Mouse (Mus musculus) urinary bladder, postnatal 25 days (tissue): ENCODE data around the gene Slc1a2.
A peak's percentile ranks its signal among the peaks of the same experiment; 100 is the strongest.

Source experiments
- DNase-seq: peaks from one replicate; pipeline ENCODE4 v3.0.0; 2022; ENCODE audit warnings: low spot score

The Slc1a2 gene

DNA sequence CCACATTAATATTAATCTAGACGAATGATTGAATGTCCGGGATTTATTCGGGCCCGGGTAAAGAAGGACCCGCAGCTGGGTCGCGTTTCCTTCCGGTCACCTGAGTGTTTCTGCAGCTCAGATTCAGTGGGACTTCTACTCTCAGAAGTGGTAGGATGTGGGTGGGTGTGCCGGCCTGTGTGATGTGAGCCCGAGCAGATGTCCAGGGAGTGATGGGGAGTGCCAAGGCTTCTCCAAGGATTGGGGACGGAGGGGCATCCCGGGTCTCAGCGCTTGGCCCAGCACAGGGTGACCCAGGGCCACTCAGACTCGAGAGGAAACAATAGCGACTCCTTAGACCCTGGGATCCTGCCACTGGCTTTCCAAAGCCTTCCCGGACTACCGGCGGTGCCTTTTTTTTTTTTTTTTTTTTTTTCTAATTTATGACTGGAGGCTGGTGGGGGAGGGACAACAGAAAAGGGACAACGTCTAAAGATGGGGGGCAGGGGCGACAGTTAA, at the start of gene Slc1a2:
TSS of gene Slc1a2 (plus strand) at position 497 of the 498 bp plus-strand sequence.
- DNase-seq, result no peak

DNA sequence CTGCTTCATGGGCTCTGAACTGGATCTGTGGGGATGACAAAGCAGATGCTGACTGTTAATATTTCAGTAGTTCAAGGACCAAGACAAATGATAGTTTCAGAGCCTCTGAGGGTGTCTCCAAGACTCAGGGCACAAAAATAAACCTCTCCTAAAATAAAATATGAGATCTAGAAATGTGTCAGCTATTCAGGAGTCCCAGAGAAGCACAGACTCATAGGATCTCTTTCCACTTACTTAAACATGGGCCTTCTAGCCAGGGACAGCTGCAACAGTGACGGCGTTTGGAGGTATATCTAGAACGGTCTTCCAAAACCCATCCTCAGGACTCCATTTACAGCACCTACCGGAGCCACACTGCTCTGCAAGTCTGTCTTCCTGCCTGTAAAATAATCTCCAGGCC, 48.0 kb upstream of the Slc1a2 start:
- DNase-seq, result no peak

DNA sequence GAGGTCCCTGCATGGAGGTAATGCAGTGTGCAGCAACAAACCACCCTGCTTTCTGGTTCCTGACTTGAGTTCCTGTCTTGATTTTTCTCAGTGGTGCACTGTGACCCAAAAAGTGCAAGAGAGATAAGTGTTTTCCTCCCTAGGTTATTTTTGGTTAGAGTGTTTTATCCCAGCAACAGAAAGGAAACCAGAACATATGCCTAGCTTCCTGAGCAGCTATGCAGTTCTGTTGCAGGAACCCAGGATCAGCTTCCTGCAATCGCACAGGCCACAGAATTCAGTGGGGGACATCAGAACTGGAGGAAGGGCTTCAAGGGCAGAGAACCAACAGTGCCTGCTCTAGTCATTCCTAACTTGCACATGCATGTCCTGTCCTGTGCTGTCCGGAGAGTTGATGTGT, 41.8 kb upstream of the Slc1a2 start:
- no peak for DNase-seq

DNA sequence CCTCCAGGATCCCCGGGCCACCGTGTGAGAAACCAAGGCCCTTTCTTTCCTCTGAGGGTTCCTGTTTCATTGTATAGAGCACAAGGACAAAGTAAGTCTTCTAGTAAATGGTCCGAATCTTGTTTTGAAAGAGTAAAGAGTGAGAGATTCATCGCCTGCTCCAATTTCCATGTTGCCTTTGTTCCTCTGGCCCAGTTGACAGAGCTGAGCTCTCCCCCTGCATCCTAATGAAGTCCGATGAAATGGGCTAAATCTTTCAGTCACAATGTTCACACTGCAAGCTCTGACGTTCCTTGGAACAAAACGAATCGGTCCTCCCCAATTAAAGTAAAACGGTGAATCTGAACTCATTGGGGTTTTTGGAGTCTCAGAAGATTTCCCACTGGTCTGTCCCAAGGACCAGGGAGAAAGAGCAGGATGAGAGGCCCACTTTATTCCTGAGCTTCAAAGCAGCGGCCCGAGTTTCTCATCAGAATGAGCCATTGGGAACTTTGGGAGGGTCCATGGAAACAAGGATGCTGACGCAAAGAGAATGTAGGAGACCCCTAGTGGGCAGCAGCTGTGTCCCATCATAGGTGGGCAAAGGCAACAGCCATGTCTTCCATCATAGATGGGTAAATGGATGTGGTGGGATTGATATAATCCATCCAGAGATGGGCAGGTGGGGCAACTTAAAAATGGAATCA, 37.6 kb upstream of the Slc1a2 start:
- DNase-seq, result no peak

DNA sequence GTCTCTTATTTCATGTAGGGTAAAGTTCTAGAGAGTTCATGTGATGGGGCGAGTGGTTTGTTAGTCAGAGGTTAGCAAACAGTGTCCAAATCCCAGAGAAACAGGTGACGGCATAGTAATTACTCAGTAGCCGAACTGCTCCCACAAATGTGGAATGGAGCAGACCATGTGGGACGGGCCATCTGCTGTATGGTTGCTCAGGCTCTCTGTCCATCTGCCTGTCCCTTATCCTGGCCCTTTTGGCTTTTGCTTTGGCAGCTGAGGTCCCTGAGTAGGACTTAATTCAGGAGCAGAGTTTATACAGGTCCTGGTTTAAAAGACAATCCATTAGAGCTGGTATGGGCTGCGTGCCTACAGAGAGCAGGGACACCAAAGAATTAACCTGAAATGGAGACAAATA, 36.3 kb upstream of the Slc1a2 start:
- no peak for DNase-seq

DNA sequence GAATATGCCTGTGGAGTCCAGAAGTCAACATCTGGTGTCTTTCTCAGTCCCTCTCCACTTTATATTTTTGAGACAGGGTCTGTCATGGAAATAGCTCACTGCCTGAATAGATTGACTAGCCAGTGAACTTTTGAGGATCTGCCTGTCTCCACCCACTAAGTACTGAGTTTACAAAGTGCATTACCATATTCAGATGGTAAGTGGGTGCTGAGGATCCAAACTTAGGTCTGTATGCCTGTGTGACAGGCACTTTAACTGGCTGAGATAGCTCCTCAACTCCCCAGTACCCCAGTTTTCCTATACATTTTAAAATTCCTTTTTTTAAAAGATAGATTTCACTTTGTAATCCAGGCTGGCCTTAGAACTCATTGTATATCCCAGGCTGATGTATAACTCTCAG, 35.5 kb upstream of the Slc1a2 start:
- DNase-seq, result no peak

DNA sequence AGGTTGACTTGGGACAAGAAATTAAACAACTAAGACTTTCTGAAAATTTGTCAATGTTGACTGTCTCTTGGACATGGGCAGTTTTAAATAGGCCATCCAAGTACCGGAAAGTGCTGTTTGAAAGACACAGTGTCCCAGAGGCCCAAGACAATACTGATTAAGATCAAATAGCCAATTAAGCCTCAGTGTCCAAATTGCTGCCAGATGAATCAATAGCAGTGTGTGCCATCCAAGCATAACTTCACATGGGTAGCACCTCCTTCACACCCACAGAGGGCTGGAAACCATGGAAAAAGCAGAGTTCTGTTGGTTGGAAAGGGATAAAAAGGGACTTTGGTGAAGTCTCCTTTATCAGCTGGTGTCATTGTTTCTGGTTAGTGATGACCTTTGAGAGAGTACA, 33.9 kb upstream of the Slc1a2 start:
- no peak for DNase-seq

DNA sequence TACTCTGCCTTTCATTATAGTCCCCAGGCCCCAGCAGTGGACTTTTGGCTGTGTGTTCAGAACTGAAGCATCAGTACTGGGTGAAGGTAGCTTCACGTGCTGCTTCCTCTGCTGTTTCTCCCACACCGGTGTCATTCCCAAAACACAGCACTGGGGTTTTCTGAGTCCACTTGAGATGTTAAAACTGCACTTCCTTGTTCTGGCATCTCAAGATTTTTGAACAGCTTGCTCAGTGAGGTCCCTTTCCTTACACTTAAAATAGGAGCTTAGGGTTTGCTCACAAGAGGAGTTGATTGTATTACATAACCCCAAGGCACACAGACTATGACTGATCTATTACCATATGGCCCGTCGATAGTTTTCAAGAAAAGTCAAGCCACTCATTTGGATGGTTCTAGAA, 26.1 kb upstream of the Slc1a2 start:
- no peak for DNase-seq

DNA sequence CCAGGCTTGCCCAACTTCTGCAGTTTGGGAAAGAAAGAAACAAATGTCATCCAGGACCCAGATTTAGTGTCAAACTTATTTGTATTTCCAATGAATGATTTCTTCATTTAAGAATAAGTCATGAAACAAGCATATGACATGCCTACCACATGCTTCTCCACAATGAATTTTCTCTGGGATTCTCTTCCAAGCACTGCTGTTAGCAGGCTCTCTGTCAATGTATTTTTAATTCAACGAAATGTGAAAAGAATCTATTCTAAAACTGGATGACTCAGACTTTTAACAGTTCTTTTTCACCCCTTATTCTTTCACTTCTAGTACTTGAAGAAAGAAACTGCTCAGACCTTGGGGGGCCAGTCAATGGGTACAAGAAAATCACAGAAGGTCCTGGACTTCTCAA, 24.4 kb upstream of the Slc1a2 start:
- no peak for DNase-seq

DNA sequence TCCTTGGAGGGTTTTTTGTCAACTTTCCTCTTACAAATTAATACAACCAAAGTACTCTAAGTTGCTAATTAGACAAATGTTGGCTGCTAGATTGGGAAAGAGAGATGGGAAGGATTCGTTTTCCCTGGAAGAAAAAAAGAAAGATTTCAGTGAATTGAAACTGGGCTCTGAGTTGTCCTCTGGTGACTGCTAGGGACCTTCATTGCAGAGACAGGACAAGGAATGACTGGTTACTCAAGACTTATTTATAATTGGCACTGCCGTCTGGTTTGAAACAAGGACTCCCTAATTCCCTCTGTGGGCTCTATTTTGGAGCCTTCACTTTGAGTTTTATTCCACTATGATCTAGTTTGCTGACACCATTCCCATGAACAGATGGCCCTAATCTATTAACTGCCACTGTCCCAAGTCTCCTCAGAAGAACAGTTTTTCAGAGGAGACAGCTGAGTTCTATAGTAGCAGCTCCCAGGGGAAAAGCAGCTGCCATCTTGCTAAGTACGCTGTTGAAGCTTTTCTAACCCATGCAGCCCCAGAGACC, 22.9 kb upstream of the Slc1a2 start:
- DNase-seq, result no peak

DNA sequence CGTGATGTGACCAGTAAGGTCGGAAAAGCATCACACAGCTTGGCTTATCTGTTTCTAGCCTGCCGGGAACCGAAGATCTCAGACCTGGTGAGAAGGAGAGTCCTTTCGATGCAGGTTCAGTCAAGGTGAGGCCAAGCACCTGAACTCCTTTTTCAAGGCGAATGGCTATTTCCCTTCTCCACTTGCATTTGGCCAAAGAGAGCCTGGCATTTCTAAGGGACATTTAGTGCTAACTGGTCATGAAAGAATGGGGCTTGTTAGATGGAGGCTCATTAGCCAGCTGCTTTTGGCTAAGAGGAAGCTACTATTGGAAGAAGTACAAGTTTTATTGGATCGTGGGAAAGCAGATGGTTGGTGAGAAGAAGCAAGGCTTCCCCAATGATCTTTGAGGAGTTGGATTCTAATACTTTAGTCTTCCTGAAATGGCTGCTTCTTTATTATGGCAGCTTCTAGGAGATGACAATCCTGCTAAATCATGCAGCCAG, 22.3 kb upstream of the Slc1a2 start:
- no peak for DNase-seq

DNA sequence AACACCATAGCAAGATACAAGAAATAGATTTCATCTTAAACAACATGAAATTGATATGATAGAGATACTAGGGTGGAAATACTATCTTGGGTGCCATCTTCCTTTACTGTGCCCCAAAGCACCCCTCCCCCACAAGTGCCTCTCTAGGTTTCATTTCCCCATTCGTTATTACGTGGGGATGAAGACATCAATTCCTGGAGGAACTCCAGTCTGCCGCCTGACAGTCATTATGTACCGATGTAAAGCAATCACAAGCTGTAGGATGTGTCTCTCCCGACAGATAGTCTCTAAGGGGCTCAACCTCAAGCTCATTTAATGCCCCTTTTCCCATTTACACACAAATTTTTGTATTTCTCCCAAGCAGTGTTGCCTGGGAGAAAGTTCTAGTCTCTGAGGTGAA, 20.3 kb upstream of the Slc1a2 start:
- DNase-seq, result no peak

DNA sequence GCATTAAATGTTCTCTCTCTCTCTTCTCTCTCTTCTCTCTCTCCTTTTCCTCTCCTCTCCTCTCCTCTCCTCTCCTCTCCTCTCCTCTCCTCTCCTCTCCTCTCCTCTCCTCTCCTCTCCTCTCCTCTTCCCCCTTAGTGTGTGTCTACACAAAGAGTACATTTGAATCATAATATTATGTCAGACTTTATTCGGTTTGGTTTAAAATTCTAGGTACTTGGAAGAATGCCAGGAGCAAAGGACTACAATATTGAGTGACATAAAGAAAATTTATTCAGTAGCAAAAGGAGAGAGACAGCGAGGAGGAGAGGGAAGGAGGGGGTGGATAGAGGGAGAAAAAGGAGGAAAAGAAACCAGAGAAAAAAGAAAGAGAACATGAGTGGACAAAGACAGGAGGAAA, 19.8 kb upstream of the Slc1a2 start:
- DNase-seq, result no peak

DNA sequence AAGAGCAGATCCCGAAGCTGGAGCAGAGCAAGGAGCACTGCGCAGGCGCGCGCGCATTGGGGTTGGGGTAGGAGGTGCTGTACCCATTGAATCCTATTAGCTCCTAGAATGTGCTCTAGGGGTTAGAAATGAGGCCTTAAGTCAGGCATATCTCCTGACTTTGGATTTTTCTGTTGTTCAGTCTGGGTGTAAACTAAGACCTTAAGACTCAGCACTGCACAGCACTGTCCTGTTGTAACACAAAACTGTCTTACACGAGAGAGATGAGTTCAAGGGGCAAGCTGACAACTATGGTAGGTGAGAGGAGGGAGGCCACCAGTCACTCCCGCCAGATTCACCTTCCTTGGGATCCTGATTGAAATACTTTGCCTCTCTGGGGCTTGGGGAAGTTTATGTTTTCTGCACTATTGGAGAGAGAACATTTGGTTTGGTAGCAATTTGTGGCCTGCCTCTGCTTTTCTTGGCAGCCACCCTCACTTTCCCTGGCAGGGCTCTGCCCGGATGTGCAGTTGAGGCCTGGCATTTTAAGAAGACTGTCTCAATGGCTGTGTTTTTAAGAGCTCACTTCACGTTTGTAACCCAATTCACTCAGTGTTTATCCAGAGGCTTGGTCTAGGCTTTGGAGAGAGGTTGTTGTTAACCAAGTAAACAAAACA, 9.5 kb upstream of the Slc1a2 start:
- no peak for DNase-seq

DNA sequence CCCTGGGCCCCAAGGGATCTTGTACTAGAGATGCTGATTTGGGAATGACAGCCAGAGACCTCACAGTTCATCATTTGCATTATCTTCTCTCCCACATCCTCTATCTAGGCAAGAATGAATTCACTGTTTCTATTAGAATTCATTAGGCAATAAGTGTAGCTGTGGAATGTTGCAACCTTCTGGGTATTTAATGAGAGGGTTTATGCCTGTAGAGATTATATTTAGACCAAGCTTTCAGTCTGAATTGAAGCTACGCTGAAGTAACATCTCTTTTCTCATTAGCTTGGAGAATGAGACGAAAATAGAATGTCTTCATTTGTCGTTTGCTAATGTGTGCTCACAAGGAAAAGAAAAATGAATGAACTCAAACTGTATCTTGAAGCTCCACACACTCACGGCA, 8.1 kb upstream of the Slc1a2 start:
- no peak for DNase-seq

DNA sequence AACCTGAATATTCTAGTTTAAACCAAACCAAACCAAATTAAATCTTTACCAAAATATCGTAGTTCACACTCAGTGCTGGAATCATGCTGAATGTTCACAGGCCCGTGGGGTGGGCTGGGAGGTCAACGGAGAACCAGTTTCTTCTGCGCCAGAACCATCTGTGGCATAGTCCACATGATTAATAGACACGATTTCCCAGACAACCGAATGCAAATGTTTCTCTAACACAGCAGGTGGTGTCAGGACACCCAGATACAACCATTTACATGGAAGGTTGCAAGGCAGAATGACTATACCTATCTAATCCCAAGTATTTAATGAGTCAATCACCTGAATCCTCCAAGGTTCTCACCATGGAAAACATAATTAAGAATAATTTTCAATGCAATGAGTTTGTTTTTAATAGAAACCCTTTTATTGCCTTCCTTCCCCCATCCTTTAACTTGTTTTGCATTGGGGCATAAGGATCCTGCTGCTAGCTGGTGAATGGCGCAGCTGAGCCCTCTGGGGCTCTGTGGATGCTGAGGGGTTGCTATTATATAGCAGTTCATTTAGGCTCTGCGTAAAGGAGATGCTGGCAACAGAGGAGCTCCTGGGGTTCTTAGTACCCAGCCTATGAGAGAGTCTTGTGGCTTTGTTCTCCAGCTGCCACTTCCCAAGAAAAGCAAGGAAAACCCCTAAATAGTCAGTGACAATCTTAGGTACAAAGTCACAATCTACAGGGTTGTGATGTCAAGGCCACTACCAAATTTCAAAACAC, 2.3 kb upstream of the Slc1a2 start:
- DNase-seq, result no peak

DNA sequence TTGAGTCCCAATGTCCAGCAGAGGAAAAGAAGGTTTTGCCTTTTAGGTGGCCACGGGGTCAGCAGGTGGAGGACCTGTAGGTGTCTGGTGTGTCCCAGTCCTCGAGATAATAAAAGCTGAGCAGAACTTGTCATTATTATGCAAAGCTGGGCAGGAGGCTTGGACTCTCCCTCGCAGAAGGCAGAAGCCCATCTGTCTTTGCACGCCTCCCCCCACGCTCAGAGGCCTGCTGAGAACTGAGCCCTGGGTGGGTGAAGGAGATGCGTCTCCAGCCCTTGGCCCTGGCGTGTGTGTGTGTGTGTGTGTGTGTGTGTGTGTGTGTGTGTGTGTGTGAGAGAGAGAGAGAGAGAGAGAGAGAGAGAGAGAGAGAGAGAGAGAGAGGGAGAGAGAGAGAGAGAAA, 733 bp upstream of the Slc1a2 start:
- no peak for DNase-seq

DNA sequence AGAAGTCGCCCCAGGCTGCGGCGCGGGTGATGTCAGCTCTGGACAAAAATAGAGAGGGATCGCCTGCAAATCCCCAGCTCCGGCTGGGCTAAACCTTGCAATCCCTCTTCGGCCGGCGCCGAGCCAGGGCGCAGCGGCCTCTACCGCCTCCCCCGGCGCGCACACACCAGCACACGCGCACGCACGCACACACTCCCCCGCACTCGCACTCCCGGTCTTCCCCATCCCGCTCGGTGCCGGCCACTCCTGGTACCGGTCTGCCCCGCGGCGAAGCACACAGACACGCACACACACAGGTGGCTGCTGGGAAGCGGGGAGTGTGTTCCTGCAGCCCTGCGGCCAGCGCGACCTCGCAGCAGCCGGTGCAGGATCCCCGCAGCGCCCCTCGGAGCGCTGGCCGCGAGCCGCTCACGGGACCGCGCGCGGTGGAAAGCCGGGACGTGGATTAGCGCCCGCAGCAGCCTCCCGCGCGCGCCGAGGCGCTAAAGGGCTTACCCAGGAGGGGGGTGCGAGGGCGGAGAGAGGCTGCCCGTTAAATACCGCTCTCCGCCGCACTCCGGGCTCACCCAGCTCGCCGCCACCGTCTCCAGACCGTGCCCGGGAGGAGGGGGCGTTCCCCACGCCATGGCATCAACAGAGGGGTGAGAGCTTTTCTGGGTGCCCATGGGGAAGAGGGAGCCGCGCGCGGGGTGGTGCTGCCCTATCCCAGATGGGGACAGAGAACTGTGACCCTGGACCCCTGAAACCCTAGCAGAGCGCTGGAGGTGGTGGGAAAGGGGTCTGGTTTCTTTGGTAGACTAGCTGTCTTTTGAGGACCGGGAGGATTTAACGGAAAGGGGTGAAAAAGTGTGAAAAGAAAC, 432 bp downstream of the Slc1a2 start:
- peak; percentile 5 for DNase-seq

DNA sequence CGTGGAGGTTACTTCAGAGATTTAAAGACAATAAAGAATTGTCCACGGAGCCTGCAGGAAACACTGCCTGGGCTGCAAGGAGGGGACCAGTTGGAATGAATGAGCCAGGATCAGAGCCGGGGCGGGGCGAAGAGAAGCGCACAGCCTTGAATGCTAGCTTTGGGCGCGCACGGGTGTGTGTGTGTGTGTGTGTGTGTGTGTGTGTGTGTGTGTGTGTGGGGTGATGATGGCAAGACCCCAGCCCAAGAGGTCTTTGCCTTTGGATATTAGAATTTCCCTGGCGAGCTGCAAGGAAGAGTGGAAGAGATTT, 1.0 kb downstream of the Slc1a2 start:
- no peak for DNase-seq

DNA sequence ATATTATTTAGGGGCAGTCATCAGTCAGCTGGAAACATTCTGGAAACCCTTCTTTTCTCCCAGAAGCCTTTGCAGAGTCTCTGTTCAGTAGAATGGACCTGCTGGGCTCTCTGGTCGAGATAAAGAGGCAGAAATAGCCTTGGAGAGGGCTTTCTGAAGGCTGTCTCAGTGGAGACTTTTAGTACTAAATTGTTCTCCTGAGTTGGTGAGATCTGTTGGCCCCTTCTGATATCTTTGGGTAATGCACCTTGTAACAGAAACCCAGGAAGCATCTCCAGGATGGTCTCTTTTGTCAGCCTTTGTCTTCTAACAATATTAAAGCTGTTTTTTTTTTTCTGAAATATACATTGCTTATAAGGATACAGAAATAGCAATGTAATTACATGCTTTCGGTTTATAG, 2.6 kb downstream of the Slc1a2 start:
- DNase-seq, result no peak

DNA sequence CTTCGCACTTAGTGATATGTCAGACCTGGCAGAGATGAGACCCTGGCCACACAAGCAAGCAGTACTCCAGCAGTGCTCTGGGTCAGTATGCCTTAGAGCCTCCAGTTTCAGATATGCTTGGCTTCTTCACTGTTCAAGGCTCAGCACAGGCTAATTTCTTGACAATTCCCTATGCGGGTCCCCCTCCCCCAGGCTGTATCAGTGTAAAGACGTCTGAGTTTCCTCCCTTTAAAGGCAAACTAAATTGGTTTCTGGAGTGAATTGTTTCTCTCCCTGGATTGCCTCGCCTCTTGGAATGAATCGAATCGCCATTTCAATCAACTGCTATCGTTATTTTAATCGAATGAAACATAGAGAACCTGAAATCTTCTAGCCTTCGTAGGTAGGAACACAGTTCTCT, 4.5 kb downstream of the Slc1a2 start:
- no peak for DNase-seq

DNA sequence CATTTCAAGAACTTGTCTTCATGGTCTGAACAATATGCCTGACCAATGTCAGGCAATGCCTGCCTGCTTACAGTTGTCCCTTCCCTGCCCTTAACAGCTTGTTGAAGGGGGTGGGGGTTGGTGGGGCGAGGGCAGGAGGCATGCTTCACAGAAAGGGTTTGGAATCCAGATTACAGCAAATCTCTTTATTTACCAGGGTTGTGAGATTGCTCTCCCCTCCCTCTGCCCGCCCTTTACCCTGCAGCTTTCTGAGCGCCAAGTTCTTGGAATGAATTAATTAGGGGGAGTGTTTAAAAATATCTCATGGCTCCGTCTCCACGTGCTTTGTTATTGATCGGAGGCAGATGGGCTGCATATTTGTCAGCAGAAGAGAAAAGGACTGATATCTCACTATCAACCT, 4.9 kb downstream of the Slc1a2 start:
- DNase-seq, result no peak
